Mouse (Mus musculus) forebrain, postnatal 0 days (tissue): ENCODE measurements at regions not wholly inside any gene's neighbourhood (a gene's known extent, or its start where the extent isn't known, plus 50 kb on each side); places are given as distances from the start of the nearest gene placed in this dataset.

Experiments used
- ATAC-seq: fragments of 200-750 bp; cut with Nextera tagmentation; 2 replicates; pipeline ENCODE4 v1.8.0; 2017; ENCODE audit warnings: mild to moderate bottlenecking, moderate library complexity
- DNase-seq: peaks from one replicate; pipeline ENCODE4 v3.0.0-alpha.2; 2015
- H3K27ac ChIP-seq: fragments of 300-500 bp; sonication (generic); 2 replicates; pipeline ENCODE4 v1.5.1; 2014; ENCODE audit warnings: low read depth, mild to moderate bottlenecking, antibody characterized with exemption, low read length, moderate library complexity, mixed read lengths
- H3K27me3 ChIP-seq: fragments of 300-500 bp; sonication (generic); 2 replicates; pipeline ENCODE4 v1.6.1; 2014; ENCODE audit warnings: mild to moderate bottlenecking, low read length, mixed read lengths; ENCODE audit not compliant: insufficient read depth
- H3K36me3 ChIP-seq: fragments of 300-500 bp; sonication (generic); 2 replicates; pipeline ENCODE4 v1.6.1; 2014; ENCODE audit warnings: mild to moderate bottlenecking, moderate library complexity; ENCODE audit not compliant: insufficient read depth
- H3K4me1 ChIP-seq: fragments of 300-500 bp; sonication (generic); 2 replicates; pipeline ENCODE4 v1.6.1; 2014; ENCODE audit warnings: antibody characterized with exemption; ENCODE audit not compliant: insufficient read depth
- H3K4me2 ChIP-seq: fragments of 300-500 bp; sonication (generic); 2 replicates; pipeline ENCODE4 v1.6.1; 2014; ENCODE audit warnings: low read depth, mild to moderate bottlenecking, moderate library complexity
- H3K4me3 ChIP-seq: fragments of 300-500 bp; sonication (generic); 2 replicates; pipeline ENCODE4 v1.5.1; 2014; ENCODE audit warnings: low read depth, low read length, mixed read lengths
- H3K9ac ChIP-seq: fragments of 300-500 bp; sonication (generic); 2 replicates; pipeline ENCODE4 v1.6.1; 2014; ENCODE audit warnings: mild to moderate bottlenecking
- H3K9me3 ChIP-seq: fragments of 300-500 bp; sonication (generic); 2 replicates; pipeline ENCODE4 v1.6.1; 2016; ENCODE audit warnings: low read length
- CTCF ChIP-seq: sonication (generic); IDR thresholded peaks from 2 replicates; pipeline ENCODE4 v1.5.1; 2016; ENCODE audit warnings: antibody characterized with exemption, control low read depth, low read depth
- WGBS: fragments of 180-500 bp; shearing (Covaris S2); extraction: QIAGEN DNeasy Blood & Tissue Kit; methylation state at CpG from one replicate; pipeline ENCODE4 v1.1.7; 2014; 5-methylcytosine and 5-hydroxymethylcytosine counted together

GRCm38 (mm10) chr1:109161067-109161466 lies 821.2 kb upstream of the Cdh7 start:
- H3K27me3 ChIP-seq: no peaks in the 10 kb centered on the region
- no peak for DNase-seq
- H3K36me3 ChIP-seq: no peaks in the 10 kb centered on the region
- no peak overlapping the region for H3K4me2 ChIP-seq
- ATAC-seq: no peak
- H3K9me3 ChIP-seq: no peaks in the 10 kb centered on the region
- no peak overlapping the region for H3K4me3 ChIP-seq
- H3K4me1 ChIP-seq: no peaks in the 10 kb centered on the region
- H3K9ac ChIP-seq: no peak overlapping the region
- TF ChIP-seq CTCF: no peak
- no peak overlapping the region for H3K27ac ChIP-seq
- WGBS: 97% methylated on average over 1 of the region's 1 CpGs

DNA sequence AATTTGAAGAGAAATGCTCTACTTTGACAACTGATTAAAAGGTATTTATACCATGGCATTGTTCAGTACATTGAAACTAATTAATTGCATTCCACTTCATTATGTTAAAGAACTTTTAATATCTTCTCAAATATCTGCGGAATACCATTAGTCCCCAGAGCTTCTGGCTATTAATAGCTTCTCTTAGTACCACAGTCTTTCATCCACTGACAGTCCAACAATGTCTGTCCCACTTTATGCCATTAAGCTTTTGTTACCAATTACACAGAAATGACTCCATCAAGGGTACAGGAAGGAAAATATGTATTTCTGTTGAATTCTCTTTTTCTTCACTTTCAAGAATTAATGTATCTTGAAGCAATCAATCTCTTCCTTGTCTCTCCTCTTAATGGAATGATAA lies 811.4 kb upstream of the Cdh7 start:
- ATAC-seq (no peak; the same call in 1 of the 2 replicates), DNase-seq (peak; percentile 1)
- no peak for TF ChIP-seq CTCF
- no peak overlapping the region for H3K4me3 ChIP-seq
- no peaks in the 10 kb centered on the region for H3K27me3 ChIP-seq
- H3K4me1 ChIP-seq: no peaks in the 10 kb centered on the region
- no peak overlapping the region for H3K4me2 ChIP-seq
- no peak overlapping the region for H3K9ac ChIP-seq
- H3K9me3 ChIP-seq: no peaks in the 10 kb centered on the region
- 70% methylated on average over 1 of the region's 1 CpGs for WGBS
- H3K27ac ChIP-seq: no peak overlapping the region
- no peaks in the 10 kb centered on the region for H3K36me3 ChIP-seq

DNA sequence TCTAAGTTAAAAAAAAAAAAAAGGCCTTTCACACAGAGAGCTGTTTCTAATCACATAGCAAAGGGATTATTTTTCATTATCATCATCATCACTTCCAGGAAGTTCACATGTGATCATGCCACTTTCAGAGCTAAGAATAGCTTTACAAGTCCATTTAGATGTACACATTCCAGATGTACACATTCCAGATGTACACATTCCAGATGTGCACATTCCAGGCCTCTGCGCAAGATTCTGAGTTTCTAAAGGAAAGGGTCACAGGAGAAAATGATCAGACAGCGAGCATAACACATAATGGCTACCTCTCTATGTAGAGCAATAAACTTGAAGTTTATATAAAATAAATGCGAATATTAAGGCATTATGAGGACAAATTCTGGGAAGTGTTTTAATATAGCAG lies 795.7 kb upstream of the Cdh7 start:
- no peaks in the 10 kb centered on the region for H3K27me3 ChIP-seq
- H3K4me3 ChIP-seq: no peak overlapping the region
- H3K4me1 ChIP-seq: no peaks in the 10 kb centered on the region
- no peak for TF ChIP-seq CTCF
- DNase-seq (no peak), ATAC-seq (no peak)
- no peak overlapping the region for H3K4me2 ChIP-seq
- no peaks in the 10 kb centered on the region for H3K9me3 ChIP-seq
- no peak overlapping the region for H3K27ac ChIP-seq
- no peak overlapping the region for H3K9ac ChIP-seq
- H3K36me3 ChIP-seq: no peaks in the 10 kb centered on the region
- 88% methylated on average over 3 of the region's 3 CpGs for WGBS

DNA sequence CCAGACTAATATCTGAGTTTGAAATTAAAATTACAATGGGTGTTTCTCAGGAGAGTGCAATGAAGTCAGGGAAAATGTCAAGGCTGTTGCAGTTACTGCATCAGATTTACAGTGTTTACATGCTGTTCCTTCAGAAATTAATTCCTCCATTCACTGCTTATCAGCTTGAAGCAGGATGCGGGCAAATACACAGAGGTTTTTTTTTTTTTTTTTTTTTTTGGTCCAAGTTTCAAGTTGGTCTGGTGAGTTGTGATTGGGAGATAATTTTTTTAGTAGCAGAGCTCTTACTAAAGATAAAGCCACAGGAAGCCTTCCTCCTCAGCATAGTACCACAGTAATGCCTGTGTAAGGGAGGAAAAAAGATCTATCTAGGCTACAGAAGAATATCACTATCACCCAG lies 762.1 kb upstream of the Cdh7 start:
- no peaks in the 10 kb centered on the region for H3K4me1 ChIP-seq
- no peak for ATAC-seq
- no peaks in the 10 kb centered on the region for H3K9me3 ChIP-seq
- no peak for TF ChIP-seq CTCF
- no peaks in the 10 kb centered on the region for H3K36me3 ChIP-seq
- H3K4me3 ChIP-seq: no peak overlapping the region
- WGBS: 88% methylated on average over 1 of the region's 1 CpGs
- no peak overlapping the region for H3K27ac ChIP-seq
- no peak for DNase-seq
- no peak overlapping the region for H3K9ac ChIP-seq
- H3K27me3 ChIP-seq: no peaks in the 10 kb centered on the region
- H3K4me2 ChIP-seq: no peak overlapping the region

GRCm38 (mm10) chr1:109223571-109223970 lies 758.7 kb upstream of the Cdh7 start:
- no peak overlapping the region for H3K4me2 ChIP-seq
- no peaks in the 10 kb centered on the region for H3K9me3 ChIP-seq
- no peak overlapping the region for H3K9ac ChIP-seq
- no peak for DNase-seq
- no peak overlapping the region for H3K4me3 ChIP-seq
- no peak for ATAC-seq
- H3K36me3 ChIP-seq: no peaks in the 10 kb centered on the region
- H3K27ac ChIP-seq: no peak overlapping the region
- TF ChIP-seq CTCF: no peak
- WGBS: 86% methylated on average over 1 of the region's 1 CpGs
- H3K4me1 ChIP-seq: no peaks in the 10 kb centered on the region
- H3K27me3 ChIP-seq: no peaks in the 10 kb centered on the region
